Mouse (Mus musculus) liver, postnatal 0 days (tissue): ENCODE measurements around the gene Tmbim7. TPM values are rescaled to one million over a fixed set of nuclear protein-coding genes. Genes with fewer than 3 reads are reported as not detected.
"Not testable (repeated sequence)": the region's sequence is repeated elsewhere in the genome, so short reads cannot be mapped to it uniquely, and the experiment has no call there.

ENCODE experiments used
- ATAC-seq: fragments of 200-750 bp; cut with Nextera tagmentation; 2 replicates; pipeline ENCODE4 v1.8.0; 2017; ENCODE audit warnings: mild to moderate bottlenecking, moderate library complexity
- DNase-seq: peaks from one replicate; pipeline ENCODE4 v3.0.0-alpha.2; 2016
- H3K27ac ChIP-seq: fragments of 300-500 bp; sonication (generic); 2 replicates; pipeline ENCODE4 v1.5.1; 2014; ENCODE audit warnings: antibody characterized with exemption, moderate library complexity, mild to moderate bottlenecking, low read depth
- H3K27me3 ChIP-seq: fragments of 300-500 bp; sonication (generic); 2 replicates; pipeline ENCODE4 v1.6.1; 2014; ENCODE audit warnings: low read length, control low read depth, mixed read lengths; ENCODE audit not compliant: insufficient read depth
- H3K36me3 ChIP-seq: fragments of 300-500 bp; sonication (generic); replicated peaks from 2 replicates; pipeline ENCODE4 v1.6.1; 2014; ENCODE audit warnings: mild to moderate bottlenecking, control low read depth, low read length, moderate library complexity, mixed read lengths; ENCODE audit not compliant: insufficient read depth
- H3K4me1 ChIP-seq: fragments of 300-500 bp; sonication (generic); 2 replicates; pipeline ENCODE4 v1.6.1; 2014; ENCODE audit warnings: antibody characterized with exemption, mild to moderate bottlenecking, control low read depth; ENCODE audit not compliant: insufficient read depth
- H3K4me2 ChIP-seq: fragments of 300-500 bp; sonication (generic); 2 replicates; pipeline ENCODE4 v1.6.1; 2014; ENCODE audit warnings: low read depth, mild to moderate bottlenecking, low read length, moderate library complexity, mixed read lengths
- H3K4me3 ChIP-seq: fragments of 300-500 bp; sonication (generic); 2 replicates; pipeline ENCODE4 v1.5.1; 2014; ENCODE audit warnings: low read depth, low read length
- H3K9ac ChIP-seq: fragments of 300-500 bp; sonication (generic); replicated peaks from 2 replicates; pipeline ENCODE4 v1.6.1; 2014; ENCODE audit warnings: mild to moderate bottlenecking, moderate library complexity
- H3K9me3 ChIP-seq: fragments of 300-500 bp; sonication (generic); 2 replicates; pipeline ENCODE4 v1.6.1; 2016; ENCODE audit warnings: mild to moderate bottlenecking, control low read depth, low read length, mixed read lengths
- CTCF ChIP-seq: sonication (generic); IDR thresholded peaks from 2 replicates; pipeline ENCODE4 v1.5.1; 2016; ENCODE audit warnings: antibody characterized with exemption, low read depth
- EP300 ChIP-seq: IDR thresholded peaks from 2 replicates; pipeline ENCODE4 v1.6.1; 2016; ENCODE audit warnings: antibody characterized with exemption, low read depth, mild to moderate bottlenecking
- WGBS: fragments of 180-500 bp; shearing (Covaris S2); extraction: QIAGEN DNeasy Blood & Tissue Kit; methylation state at CpG from one replicate; pipeline ENCODE4 v1.1.7; 2014; ENCODE audit not compliant: insufficient replicate concordance; 5-methylcytosine and 5-hydroxymethylcytosine counted together
- polyA plus RNA-seq: library from polyadenylated mRNA; unstranded; fragments of >200 nt; fragmentation: Nextera tagmentation; extraction: Ambion mirVana; gene quantifications from 2 replicates; pipeline ENCODE4 v1.2.1, GENCODE M21; 2015

The Tmbim7 gene
- not detected in 2 replicates for polyA plus RNA-seq

DNA sequence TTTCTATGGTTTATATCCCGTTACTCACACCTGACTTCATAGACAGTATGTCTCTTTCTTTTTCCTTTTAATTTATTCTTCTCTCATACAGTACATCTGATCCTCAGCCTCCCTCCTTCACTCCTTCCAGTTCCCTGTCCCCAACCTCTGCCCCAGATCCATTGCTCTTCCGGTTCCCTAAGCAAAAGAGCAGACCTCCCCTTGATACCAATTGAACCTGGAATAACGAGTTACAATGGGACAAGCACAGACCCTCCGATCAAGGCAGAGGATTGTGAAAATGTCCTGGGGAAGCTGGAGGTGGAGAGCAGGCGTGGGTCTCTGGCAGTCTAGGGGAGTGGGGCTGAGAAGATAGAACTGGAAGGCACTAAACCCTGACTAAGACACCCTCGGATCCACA lies at the start of gene Tmbim7:
TSS of gene Tmbim7 (plus strand) at position 301 of the 400 bp plus-strand sequence.
- ATAC-seq (no peak), DNase-seq (no peak)
- no peak for TF ChIP-seq EP300
- TF ChIP-seq CTCF, result no peak
- Histone ChIP-seq H3K27me3 (no peaks in the 10 kb centered on the region), H3K4me3 (no peak within 1 kb of the TSS), H3K9ac (no peak within 1 kb of the TSS), H3K36me3 (no peaks in the 10 kb centered on the region), H3K4me2 (no peak within 1 kb of the TSS), H3K9me3 (no peaks in the 10 kb centered on the region), H3K4me1 (peaks cover 5% of the 10 kb centered on the region; the same call in 1 of the 2 replicates), H3K27ac (no peak within 1 kb of the TSS)
- 79% methylated on average over 6 of the region's 6 CpGs for WGBS

DNA sequence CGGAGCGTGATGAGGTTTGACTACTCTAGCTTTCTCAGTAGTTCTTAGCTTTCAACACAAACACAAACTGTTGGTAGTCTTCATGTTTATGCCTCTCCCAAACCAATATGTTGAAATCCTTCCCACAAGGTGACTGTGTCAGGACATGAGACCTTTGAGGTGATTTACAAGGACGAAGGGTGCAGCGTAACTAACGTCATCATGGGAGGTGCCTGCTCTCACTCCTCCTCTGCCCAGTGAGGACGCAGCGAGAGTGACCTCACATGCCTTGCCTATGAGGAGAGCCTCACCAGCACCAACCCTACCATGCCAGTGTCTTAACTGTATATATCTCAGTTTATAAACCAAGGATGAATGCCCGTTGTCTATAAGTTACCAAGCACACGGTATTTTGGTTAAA lies 43.9 kb upstream of the Tmbim7 start:
- H3K9me3 ChIP-seq, result no peaks in the 10 kb centered on the region
- 89% methylated on average over 9 of the region's 9 CpGs for WGBS
- DNase-seq, result no peak

DNA sequence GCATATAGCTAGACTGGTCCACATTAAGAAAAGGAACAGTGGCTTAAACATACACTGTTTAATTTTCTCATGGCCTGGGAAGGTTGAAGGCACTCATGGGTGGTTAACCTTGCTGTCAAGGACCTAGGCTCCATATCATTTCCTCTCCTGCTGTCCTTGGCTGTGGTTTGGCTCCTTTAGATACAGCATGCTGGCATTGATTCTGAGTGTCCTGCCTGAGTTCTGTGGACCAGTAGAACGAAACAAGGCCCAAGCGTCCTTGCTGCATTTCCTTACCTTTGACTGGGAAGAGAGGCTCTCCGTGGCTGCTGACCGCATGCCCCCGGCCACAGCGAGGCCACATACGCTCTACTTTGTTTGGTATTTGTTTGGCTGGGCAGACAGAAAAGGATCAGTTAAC lies 41.7 kb upstream of the Tmbim7 start:
- no peaks in the 10 kb centered on the region for H3K9me3 ChIP-seq
- TF ChIP-seq EP300, result no peak
- WGBS, result 88% methylated on average over 7 of the region's 7 CpGs
- no peak overlapping the region for H3K27ac ChIP-seq
- no peak overlapping the region for H3K4me3 ChIP-seq
- no peak overlapping the region for H3K9ac ChIP-seq
- peaks cover 27% of the 10 kb centered on the region for H3K36me3 ChIP-seq
- H3K4me2 ChIP-seq, result no peak overlapping the region
- no peak for DNase-seq
- H3K4me1 ChIP-seq, result no peaks in the 10 kb centered on the region
- no peak for ATAC-seq
- H3K27me3 ChIP-seq, result no peaks in the 10 kb centered on the region

More for the DNA sequence above, 43.9 kb upstream of the Tmbim7 start:
- Histone ChIP-seq H3K27me3 (no peaks in the 10 kb centered on the region), H3K27ac (no peak overlapping the region), H3K4me1 (no peaks in the 10 kb centered on the region), H3K4me3 (no peak overlapping the region), H3K36me3 (peaks cover 24% of the 10 kb centered on the region), H3K4me2 (no peak overlapping the region), H3K9ac (no peak overlapping the region)
- TF ChIP-seq CTCF (no peak), EP300 (no peak)
- ATAC-seq, result no peak

DNA sequence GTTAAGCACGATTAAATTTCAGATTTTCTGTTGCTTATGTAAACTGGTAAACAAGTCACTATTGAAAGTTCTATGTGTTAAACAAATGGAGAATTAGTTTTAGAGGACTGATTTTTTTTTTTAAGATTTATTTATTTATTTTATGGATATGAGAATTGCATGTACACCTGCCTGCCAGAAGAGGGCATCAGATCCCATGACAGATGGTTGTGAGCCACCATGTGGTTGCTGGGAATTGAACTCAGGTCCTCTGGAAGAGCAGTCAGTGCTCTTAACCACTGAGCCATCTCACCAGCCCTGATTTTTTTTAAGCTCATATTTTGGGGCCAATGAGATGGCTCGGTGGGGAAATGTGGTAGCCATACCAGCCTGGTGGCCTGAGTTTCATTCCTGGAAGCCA lies 39.1 kb upstream of the Tmbim7 start:
- H3K36me3 ChIP-seq, result peaks cover 21% of the 10 kb centered on the region
- H3K9ac ChIP-seq, H3K9me3 ChIP-seq, H3K4me2 ChIP-seq, H3K4me3 ChIP-seq, H3K27ac ChIP-seq, H3K4me1 ChIP-seq, ATAC-seq, H3K27me3 ChIP-seq, DNase-seq: not testable (repeated sequence)
- 84% methylated on average over 2 of the region's 2 CpGs for WGBS

DNA sequence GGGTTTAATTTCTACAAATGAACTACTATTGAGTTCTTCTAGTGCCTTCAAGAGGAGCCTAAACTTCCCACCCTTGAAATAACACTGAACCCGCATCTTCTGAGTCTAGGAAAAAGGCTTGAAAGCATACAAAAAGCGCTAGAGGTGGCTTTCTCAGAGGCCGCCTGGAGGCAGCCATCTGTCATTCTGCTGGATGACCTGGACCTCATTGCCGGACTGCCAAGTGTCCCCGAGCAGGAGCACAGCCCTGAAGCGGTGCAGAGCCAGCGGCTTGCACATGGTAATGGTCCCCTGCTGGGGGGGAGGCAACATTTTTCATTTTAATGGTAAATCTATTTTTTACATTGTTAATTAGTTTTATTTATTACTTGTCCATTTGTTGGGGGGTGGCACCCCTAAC lies 30.5 kb upstream of the Tmbim7 start:
- H3K4me1 ChIP-seq, result no peaks in the 10 kb centered on the region
- no peaks in the 10 kb centered on the region for H3K27me3 ChIP-seq
- no peak for DNase-seq
- no peaks in the 10 kb centered on the region for H3K9me3 ChIP-seq
- no peak overlapping the region for H3K4me3 ChIP-seq
- H3K36me3 ChIP-seq, result peaks cover 33% of the 10 kb centered on the region
- H3K4me2 ChIP-seq, result no peak overlapping the region
- no peak for TF ChIP-seq CTCF
- no peak for TF ChIP-seq EP300
- no peak overlapping the region for H3K9ac ChIP-seq
- WGBS, result 86% methylated on average over 7 of the region's 7 CpGs
- H3K27ac ChIP-seq, result no peak overlapping the region
- ATAC-seq, result no peak

DNA sequence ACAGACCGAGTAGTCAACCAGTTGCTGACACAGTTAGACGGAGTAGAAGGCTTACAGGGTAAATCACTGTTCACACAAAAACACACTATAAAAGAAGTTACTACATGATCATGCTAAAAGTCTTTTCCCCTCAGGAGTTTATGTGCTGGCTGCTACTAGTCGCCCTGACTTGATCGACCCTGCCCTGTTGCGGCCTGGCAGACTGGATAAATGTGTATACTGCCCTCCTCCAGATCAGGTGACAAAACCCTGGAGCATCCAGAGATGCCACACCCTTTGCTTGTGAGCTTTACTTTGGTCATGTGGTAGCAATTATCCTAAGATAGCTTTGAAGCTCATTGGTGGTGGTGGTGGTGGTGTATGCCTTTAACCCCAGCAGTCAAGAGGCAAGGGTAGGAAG lies 20.9 kb upstream of the Tmbim7 start:
- 81% methylated on average over 5 of the region's 5 CpGs for WGBS
- H3K9ac ChIP-seq, result no peak overlapping the region
- H3K9me3 ChIP-seq, result no peaks in the 10 kb centered on the region
- H3K4me2 ChIP-seq, result no peak overlapping the region
- no peak for ATAC-seq
- no peak for TF ChIP-seq CTCF
- no peak for TF ChIP-seq EP300
- H3K4me1 ChIP-seq, result no peaks in the 10 kb centered on the region
- H3K4me3 ChIP-seq, result no peak overlapping the region
- H3K36me3 ChIP-seq, result peaks cover 23% of the 10 kb centered on the region
- H3K27me3 ChIP-seq, result no peaks in the 10 kb centered on the region
- no peak overlapping the region for H3K27ac ChIP-seq
- DNase-seq, result no peak
